Mouse (Mus musculus) embryonic fibroblast, embryonic 13.5 days (primary cell): ENCODE data around the gene 1700022I11Rik. TPM values are rescaled to one million over a fixed set of nuclear protein-coding genes. Genes with fewer than 3 reads are reported as not detected.

Experiments
- H3K27ac ChIP-seq: 2 replicates; pipeline ENCODE4 v1.5.1; 2012; ENCODE audit warnings: low read length, control low read depth, inconsistent platforms; ENCODE audit not compliant: insufficient read depth
- H3K4me1 ChIP-seq: 2 replicates; pipeline ENCODE4 v1.6.1; 2011; ENCODE audit warnings: low read length; ENCODE audit not compliant: control insufficient read depth, insufficient read depth
- H3K4me3 ChIP-seq: 2 replicates; pipeline ENCODE4 v1.5.1; 2011; ENCODE audit warnings: mild to moderate bottlenecking, control low read depth, low read length; ENCODE audit not compliant: insufficient read depth
- CTCF ChIP-seq: IDR thresholded peaks from 2 replicates; pipeline ENCODE4 v1.5.1; 2011; ENCODE audit warnings: mild to moderate bottlenecking, control low read depth, low read length, moderate library complexity, borderline replicate concordance; ENCODE audit not compliant: insufficient read depth
- POLR2A ChIP-seq: IDR thresholded peaks from 2 replicates; pipeline ENCODE4 v1.6.1; 2011; ENCODE audit warnings: low read depth, mild to moderate bottlenecking, control low read depth, low read length, moderate library complexity
- polyA plus RNA-seq: library from polyadenylated mRNA; stranded (reverse); fragments of >200 nt; gene quantifications from 2 replicates; pipeline ENCODE4 v1.2.4, GENCODE M21; 2011; ENCODE audit warnings: low read depth; ENCODE audit not compliant: missing spikeins, insufficient read length

The 1700022I11Rik gene
- polyA plus RNA-seq, 1 experiment: not detected

- Histone ChIP-seq H3K4me3 (no peak overlapping the region), H3K27ac (no peak overlapping the region), H3K4me1 (peaks cover 2% of the 10 kb centered on the region; the same call in 1 of the 2 replicates)
- TF ChIP-seq CTCF (no peak), POLR2A (no peak)
Measured at GRCm38 (mm10) chr4:43018156-43018555, 48.8 kb downstream of the 1700022I11Rik start.

DNA sequence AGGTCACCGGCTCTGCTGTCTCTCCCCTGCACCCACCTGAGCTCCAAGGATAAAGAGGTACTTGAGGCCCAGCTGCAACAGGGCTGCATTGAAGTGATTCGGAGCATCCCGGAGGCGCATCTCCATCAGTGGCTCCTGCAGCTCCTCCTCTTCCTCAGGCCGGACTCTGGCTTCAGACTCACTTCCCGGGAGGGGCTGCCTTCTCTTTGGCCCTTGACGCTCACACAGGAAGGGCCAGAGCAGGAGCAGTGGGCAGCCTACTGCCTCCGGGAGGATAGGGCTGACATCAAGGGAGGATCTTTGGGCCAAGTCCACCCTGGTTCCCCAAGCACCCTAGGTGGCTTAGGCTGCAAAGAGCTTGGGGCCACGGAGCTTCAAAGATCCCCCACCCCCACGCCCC, 49.8 kb downstream of the 1700022I11Rik start:
- peaks cover 2% of the 10 kb centered on the region; the same call in 1 of the 2 replicates for H3K4me1 ChIP-seq
- H3K4me3 ChIP-seq: no peak overlapping the region
- H3K27ac ChIP-seq: no peak overlapping the region
- no peak for TF ChIP-seq CTCF
- no peak for TF ChIP-seq POLR2A

GRCm38 (mm10) chr4:43019641-43020465, 50.4 kb downstream of the 1700022I11Rik start:
- TF ChIP-seq POLR2A (no peak), CTCF (no peak)
- Histone ChIP-seq H3K27ac (no peak overlapping the region), H3K4me1 (no peaks in the 10 kb centered on the region), H3K4me3 (no peak overlapping the region)

- TF ChIP-seq POLR2A: no peak
- TF ChIP-seq CTCF: 0 out of 2 replicates have a peak, but pooled peaks have one; percentile 5
- no peak overlapping the region for H3K27ac ChIP-seq
- no peaks in the 10 kb centered on the region for H3K4me1 ChIP-seq
- no peak overlapping the region for H3K4me3 ChIP-seq
Measured at GRCm38 (mm10) chr4:43020876-43021275, 51.5 kb downstream of the 1700022I11Rik start.

DNA sequence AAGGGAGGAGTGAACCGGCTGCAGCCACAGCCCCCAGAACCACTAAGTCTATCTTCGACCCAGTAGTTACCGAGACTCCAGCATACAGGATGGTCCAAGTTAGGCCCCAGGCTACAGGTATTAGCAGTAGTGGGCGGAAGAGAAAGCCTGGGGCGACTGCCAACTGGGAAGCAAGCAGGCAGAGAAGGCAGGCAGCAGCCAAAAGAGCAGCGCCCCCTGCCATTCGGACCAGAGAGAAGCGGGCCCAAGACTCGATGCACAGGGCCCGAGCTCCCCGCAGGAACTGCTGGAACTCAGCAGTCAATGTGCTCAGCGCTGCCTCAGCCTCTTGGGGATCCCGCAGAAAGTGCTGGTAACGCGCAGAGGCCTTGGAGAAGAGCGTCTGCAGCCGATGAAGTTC, 51.9 kb downstream of the 1700022I11Rik start:
- TF ChIP-seq CTCF (no peak), POLR2A (no peak)
- Histone ChIP-seq H3K4me3 (no peak overlapping the region), H3K4me1 (no peaks in the 10 kb centered on the region)

GRCm38 (mm10) chr4:43024673-43025072, 55.3 kb downstream of the 1700022I11Rik start:
- TF ChIP-seq CTCF (no peak), POLR2A (no peak)
- Histone ChIP-seq H3K4me3 (peak overlapping the region; percentile 53), H3K27ac (no peak overlapping the region), H3K4me1 (no peaks in the 10 kb centered on the region)

More for the DNA sequence above, 51.9 kb downstream of the 1700022I11Rik start:
- no peak overlapping the region for H3K27ac ChIP-seq

GRCm38 (mm10) chr4:43025084-43025960, 55.9 kb downstream of the 1700022I11Rik start, which contains the start of gene Pigo:
TSS of gene Pigo (minus strand) at chr4:43025819.
- Histone ChIP-seq H3K27ac (peak within 1 kb of the TSS; percentile 24), H3K4me3 (peak within 1 kb of the TSS; percentile 53), H3K4me1 (peaks cover 2% of the 10 kb centered on the region; the same call in 1 of the 2 replicates)
- peak; percentile 51 for TF ChIP-seq CTCF
- TF ChIP-seq POLR2A: peak; percentile 56

GRCm38 (mm10) chr4:43029121-43029520, 59.7 kb downstream of the 1700022I11Rik start:
- TF ChIP-seq POLR2A: no peak
- no peak for TF ChIP-seq CTCF
- no peak overlapping the region for H3K27ac ChIP-seq
- no peak overlapping the region for H3K4me3 ChIP-seq
- peaks cover 3% of the 10 kb centered on the region; the same call in 1 of the 2 replicates for H3K4me1 ChIP-seq

DNA sequence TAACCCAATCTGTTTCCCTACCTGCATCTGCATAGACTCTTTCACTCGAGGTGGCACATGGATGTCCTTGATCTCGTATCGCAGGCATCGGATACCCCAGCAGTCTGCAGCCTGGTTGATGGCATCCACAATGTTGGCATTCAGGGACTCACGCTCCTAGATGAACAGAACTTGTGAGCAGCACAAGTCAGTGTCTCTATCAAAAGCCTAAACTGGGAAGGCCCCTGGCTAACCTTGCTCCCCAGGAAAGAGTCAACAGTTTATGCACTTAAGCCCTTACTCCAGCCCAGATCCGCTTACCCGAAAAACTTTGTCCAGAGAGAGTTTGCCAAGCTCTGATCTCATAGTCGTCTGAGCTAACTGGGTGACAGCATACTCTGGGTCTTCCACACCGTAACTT, 60.3 kb downstream of the 1700022I11Rik start:
- TF ChIP-seq POLR2A (no peak), CTCF (no peak)
- Histone ChIP-seq H3K4me1 (peaks cover 3% of the 10 kb centered on the region; the same call in 1 of the 2 replicates), H3K27ac (no peak overlapping the region), H3K4me3 (peak overlapping the region; percentile 84; the same call in 1 of the 2 replicates)

- Histone ChIP-seq H3K4me1 (peaks cover 3% of the 10 kb centered on the region; the same call in 1 of the 2 replicates), H3K27ac (no peak overlapping the region), H3K4me3 (peak overlapping the region; percentile 84)
- TF ChIP-seq POLR2A: 0 out of 2 replicates have a peak, but pooled peaks have one; percentile 19
- TF ChIP-seq CTCF: no peak
Measured at GRCm38 (mm10) chr4:43030352-43030751, 60.9 kb downstream of the 1700022I11Rik start.
